26 mouse cellular contexts compared by ENCODE assay signal in genomic region chr6:6858571-6858970, GRCm38 (mm10). TPM values are rescaled to one million over a fixed set of nuclear protein-coding genes. Genes with fewer than 3 reads are reported as not detected.
A peak's percentile ranks its signal among the peaks of the same experiment; 100 is the strongest.
DNase-seq lines count a peak whose midpoint lies in the region; ATAC-seq and TF ChIP-seq lines count a peak whose summit lies in the region.
"Had no signal": no experiment of that assay in that cellular context is flagged by ENCODE, and none has a peak within 500 bp of the region (broad histone marks: within the 10 kb centered on the region; RNA-seq: fewer than 3 reads in every experiment).

No protein-coding gene starts in this region.

- H3K4me2 ChIP-seq in midbrain, embryonic 11.5 days = no peak overlapping the region
- no peak overlapping the region for H3K4me2 ChIP-seq in midbrain, embryonic 16.5 days (ENCODE audit: low read length)
- H3K4me2 ChIP-seq in embryonic facial prominence, embryonic 14.5 days (ENCODE audit: low read depth, low read length) = no peak overlapping the region
- H3K4me2 ChIP-seq in forebrain, postnatal 0 days (ENCODE audit: low read depth) = peak overlapping the region; percentile 53
- H3K4me2 ChIP-seq: heart, embryonic 13.5 days; hindbrain, embryonic 15.5 days; limb, embryonic 12.5 days; liver, embryonic 11.5 days had no signal

- 0% methylated on average over 1 of the region's 1 CpGs for WGBS in midbrain, embryonic 11.5 days
- 0% methylated on average over 1 of the region's 1 CpGs for WGBS in midbrain, embryonic 16.5 days
- WGBS in embryonic facial prominence, embryonic 14.5 days = 31% methylated on average over 1 of the region's 1 CpGs
- WGBS in forebrain, postnatal 0 days = 0% methylated on average over 1 of the region's 1 CpGs

- no peaks in the 10 kb centered on the region for H3K9me3 ChIP-seq in midbrain, embryonic 11.5 days (ENCODE audit: control insufficient read depth, low read length)
- no peaks in the 10 kb centered on the region for H3K9me3 ChIP-seq in midbrain, embryonic 16.5 days (replicated peaks; ENCODE audit: control insufficient read depth, low read length, poor library complexity, severe bottlenecking)
- no peaks in the 10 kb centered on the region for H3K9me3 ChIP-seq in embryonic facial prominence, embryonic 14.5 days (ENCODE audit: control insufficient read depth, low read length)
- H3K9me3 ChIP-seq in forebrain, postnatal 0 days (ENCODE audit: low read length) = no peaks in the 10 kb centered on the region
- H3K9me3 ChIP-seq: embryonic facial prominence, embryonic 13.5 days; heart, embryonic 13.5 days; hindbrain, embryonic 15.5 days; limb, embryonic 12.5 days had no signal

- no peak overlapping the region for H3K9ac ChIP-seq in midbrain, embryonic 11.5 days (ENCODE audit: low read length)
- H3K9ac ChIP-seq in midbrain, embryonic 16.5 days (ENCODE audit: low read depth, low read length) = no peak overlapping the region
- no peak overlapping the region for H3K9ac ChIP-seq in embryonic facial prominence, embryonic 14.5 days (ENCODE audit: low read depth, low read length)
- H3K9ac ChIP-seq in forebrain, postnatal 0 days = peak overlapping the region; percentile 47; the same call in 1 of the 2 replicates
- H3K9ac ChIP-seq: embryonic facial prominence, embryonic 13.5 days; heart, embryonic 13.5 days; hindbrain, embryonic 15.5 days; limb, embryonic 12.5 days had no signal

- no peak for ATAC-seq in midbrain, embryonic 11.5 days (ENCODE audit: low FRiP score)
- ATAC-seq in midbrain, embryonic 16.5 days = no peak
- no peak for ATAC-seq in embryonic facial prominence, embryonic 14.5 days (ENCODE audit: low read depth)
- ATAC-seq in forebrain, postnatal 0 days = no peak

- no peak overlapping the region for H3K4me3 ChIP-seq in midbrain, embryonic 11.5 days (ENCODE audit: low read depth, low read length)
- no peak overlapping the region; the same call in 1 of the 2 replicates for H3K4me3 ChIP-seq in midbrain, embryonic 16.5 days (ENCODE audit: low read depth, low read length)
- H3K4me3 ChIP-seq in embryonic facial prominence, embryonic 14.5 days (ENCODE audit: low read depth, low read length) = no peak overlapping the region
- H3K4me3 ChIP-seq in forebrain, postnatal 0 days (ENCODE audit: low read depth, low read length) = peak overlapping the region; percentile 50
- H3K4me3 ChIP-seq in gastrocnemius, adult 2 months = no peak overlapping the region
- H3K4me3 ChIP-seq: embryonic facial prominence, embryonic 13.5 days; heart, embryonic 13.5 days; hindbrain, embryonic 15.5 days; limb, embryonic 12.5 days had no signal

- no peak for TF ChIP-seq CTCF in forebrain, postnatal 0 days (IDR thresholded peaks at IDR 0.05; ENCODE audit: low read depth)
- no peak for TF ChIP-seq CTCF in gastrocnemius, adult 2 months (IDR thresholded peaks at IDR 0.05)

- peaks cover 6% of the 10 kb centered on the region for H3K4me1 ChIP-seq in midbrain, embryonic 11.5 days (ENCODE audit: control insufficient read depth, insufficient read depth, low read length)
- peaks cover 5% of the 10 kb centered on the region; the same call in 1 of the 2 replicates for H3K4me1 ChIP-seq in midbrain, embryonic 16.5 days (ENCODE audit: control insufficient read depth, insufficient read depth, low read length)
- H3K4me1 ChIP-seq in embryonic facial prominence, embryonic 14.5 days (ENCODE audit: control insufficient read depth, insufficient read depth, low read length) = peaks cover 5% of the 10 kb centered on the region; the same call in 1 of the 2 replicates
- peaks cover 9% of the 10 kb centered on the region; the same call in 1 of the 2 replicates for H3K4me1 ChIP-seq in forebrain, postnatal 0 days (ENCODE audit: insufficient read depth)

- H3K27ac ChIP-seq in midbrain, embryonic 11.5 days (ENCODE audit: low read depth, low read length) = no peak overlapping the region
- no peak overlapping the region for H3K27ac ChIP-seq in midbrain, embryonic 16.5 days (ENCODE audit: low read length)
- H3K27ac ChIP-seq in embryonic facial prominence, embryonic 14.5 days (replicated peaks; ENCODE audit: low read depth, low read length) = 0 out of 2 replicates have a peak overlapping the region, but pooled peaks have one; percentile 10
- H3K27ac ChIP-seq in forebrain, postnatal 0 days (ENCODE audit: low read depth, low read length) = peak overlapping the region; percentile 86
- H3K27ac ChIP-seq in gastrocnemius, adult 2 months = no peak overlapping the region
- H3K27ac ChIP-seq: embryonic facial prominence, embryonic 13.5 days; heart, embryonic 13.5 days; hindbrain, embryonic 15.5 days; kidney, postnatal 0 days; limb, embryonic 12.5 days had no signal

- peaks cover 95% of the 10 kb centered on the region for H3K27me3 ChIP-seq in midbrain, embryonic 11.5 days (ENCODE audit: control insufficient read depth, insufficient read depth, low read length)
- peaks cover 45% of the 10 kb centered on the region for H3K27me3 ChIP-seq in midbrain, embryonic 16.5 days (ENCODE audit: control insufficient read depth, insufficient read depth, low read depth, low read length)
- H3K27me3 ChIP-seq in embryonic facial prominence, embryonic 14.5 days (replicated peaks; ENCODE audit: control insufficient read depth, insufficient read depth, low read length) = peaks cover 95% of the 10 kb centered on the region
- H3K27me3 ChIP-seq in forebrain, postnatal 0 days (ENCODE audit: insufficient read depth, low read length) = peaks cover 40% of the 10 kb centered on the region

- peak; percentile 28 for DNase-seq in embryo, embryonic 10.5 days (ENCODE audit: low spot score)
- DNase-seq in embryo, embryonic 11 days = no peak
- DNase-seq in midbrain, embryonic 11.5 days (ENCODE audit: low spot score, missing footprints) = peak; percentile 92
- no peak for DNase-seq in embryonic facial prominence, embryonic 14.5 days (ENCODE audit: low spot score)
- DNase-seq in forebrain, postnatal 0 days = peak; percentile 46
- DNase-seq in gastrocnemius, adult 2 months = no peak
- DNase-seq in kidney, postnatal 25 days = no peak
- DNase-seq: adrenal gland, postnatal 10 days; cerebellum, adult 18-20 months; cerebellum, postnatal 14 days; gastrocnemius, postnatal 14 days; heart, postnatal 14 days; kidney, adult 2 months; lung, adult 18-20 months; lung, postnatal 10 days had no signal

- H3K36me3 ChIP-seq in midbrain, embryonic 11.5 days (ENCODE audit: control insufficient read depth, insufficient read depth, low read length) = no peaks in the 10 kb centered on the region
- H3K36me3 ChIP-seq in midbrain, embryonic 16.5 days (ENCODE audit: control insufficient read depth, insufficient read depth, low read length) = no peaks in the 10 kb centered on the region
- no peaks in the 10 kb centered on the region for H3K36me3 ChIP-seq in embryonic facial prominence, embryonic 14.5 days (ENCODE audit: control insufficient read depth, insufficient read depth, low read length)
- H3K36me3 ChIP-seq in forebrain, postnatal 0 days (ENCODE audit: insufficient read depth) = no peaks in the 10 kb centered on the region
- H3K36me3 ChIP-seq: embryonic facial prominence, embryonic 13.5 days; heart, embryonic 13.5 days; hindbrain, embryonic 15.5 days; limb, embryonic 12.5 days had no signal

- intact Hi-C loops in gastrocnemius, adult 2 months (cut with DNase I) = no loop called here

RNA-seq across cellular contexts. Expression of gene Dlx6, which starts 4.6 kb away (rescaled TPM):
- 0.33 and 0.81 TPM in 2 replicates for polyA plus RNA-seq in midbrain, embryonic 11.5 days (2014; fragmentation: Nextera tagmentation; extraction: Ambion mirVana)
- polyA plus RNA-seq in midbrain, embryonic 16.5 days (2015; fragmentation: Nextera tagmentation; extraction: Ambion mirVana) = 1.3 and 3.0 TPM in 2 replicates
- 2.8 and 3.7 TPM in 2 replicates for polyA plus RNA-seq in embryonic facial prominence, embryonic 14.5 days (2014; fragmentation: Nextera tagmentation; extraction: Ambion mirVana)
- 19.7 and 28.9 TPM in 2 replicates for total RNA-seq in forebrain, postnatal 0 days (2014; rRNA removed)
- polyA plus RNA-seq in forebrain, postnatal 0 days (2015; fragmentation: Nextera tagmentation; extraction: Ambion mirVana) = 3.7 and 4.9 TPM in 2 replicates
- not detected for total RNA-seq in gastrocnemius, adult 2 months (2021)
- total RNA-seq: gastrocnemius, postnatal 14 days; heart, postnatal 14 days; megakaryocyte progenitor cell, adult 5-6 weeks had no signal
- polyA plus RNA-seq: heart, embryonic 13.5 days; intestine, embryonic 14.5 days; kidney, adult 2 months; kidney, postnatal 0 days; liver, embryonic 11.5 days; spleen, adult 2 months; urinary bladder, adult 2 months had no signal

RNA-seq across cellular contexts. Expression of gene Dlx5, which starts 23.3 kb away (rescaled TPM):
- 5.2 and 7.7 TPM in 2 replicates for polyA plus RNA-seq in midbrain, embryonic 11.5 days (2014; fragmentation: Nextera tagmentation; extraction: Ambion mirVana)
- polyA plus RNA-seq in midbrain, embryonic 16.5 days (2015; fragmentation: Nextera tagmentation; extraction: Ambion mirVana) = 9.7 and 20.7 TPM in 2 replicates
- 38.0 and 40.2 TPM in 2 replicates for polyA plus RNA-seq in embryonic facial prominence, embryonic 14.5 days (2014; fragmentation: Nextera tagmentation; extraction: Ambion mirVana)
- total RNA-seq in forebrain, postnatal 0 days (2014; rRNA removed) = 6.5 and 12.9 TPM in 2 replicates
- 47.2 and 51.3 TPM in 2 replicates for polyA plus RNA-seq in forebrain, postnatal 0 days (2015; fragmentation: Nextera tagmentation; extraction: Ambion mirVana)
- not detected for total RNA-seq in gastrocnemius, adult 2 months (2021)
- total RNA-seq: gastrocnemius, postnatal 14 days; megakaryocyte progenitor cell, adult 5-6 weeks had no signal
- polyA plus RNA-seq: kidney, adult 2 months; spleen, adult 2 months; urinary bladder, adult 2 months had no signal

Comparison
In these comparisons a context has a peak if more than half of its experiments do, and no peak if none do; other contexts are left out.
1. DNase-seq: peak in embryo, embryonic 10.5 days (single experiment), midbrain, embryonic 11.5 days (single experiment) and forebrain, postnatal 0 days (single experiment); none in embryo, embryonic 11 days (single experiment), embryonic facial prominence, embryonic 14.5 days (single experiment), gastrocnemius, adult 2 months (single experiment) and kidney, postnatal 25 days (0 of 2).
2. H3K27ac ChIP-seq: peak in embryonic facial prominence, embryonic 14.5 days (single experiment) and forebrain, postnatal 0 days (single experiment); none in midbrain, embryonic 11.5 days (single experiment), midbrain, embryonic 16.5 days (single experiment) and gastrocnemius, adult 2 months (single experiment).